Mouse (Mus musculus): ENCODE results near the gene Klhdc2. TPM values are rescaled to one million over a fixed set of nuclear protein-coding genes. Genes with fewer than 3 reads are reported as not detected.

Gene Klhdc2
- polyA plus RNA-seq, 1 experiment from 2014 or later: 294 TPM

GRCm38 (mm10) chr12:69306333-69306732 is 9.9 kb downstream of the Klhdc2 start:
- no peaks in the 10 kb centered on the region for H3K4me1 ChIP-seq (replicated peaks)
- no peaks in the 10 kb centered on the region for H3K9me3 ChIP-seq
- H3K9ac ChIP-seq: no peak overlapping the region
- ATAC-seq (ENCODE audit: low FRiP score): no peak
- no peak overlapping the region for H3K4me2 ChIP-seq
- H3K27me3 ChIP-seq: no peaks in the 10 kb centered on the region
- 94% methylated on average over 7 of the region's 7 CpGs for WGBS
- H3K27ac ChIP-seq: no peak overlapping the region
- peaks cover 94% of the 10 kb centered on the region for H3K36me3 ChIP-seq
- no peak overlapping the region for H3K4me3 ChIP-seq

GRCm38 (mm10) chr12:69309659-69310058 is 13.2 kb downstream of the Klhdc2 start:
- WGBS: 95% methylated on average over 4 of the region's 4 CpGs
- Histone ChIP-seq H3K36me3 (peaks cover 90% of the 10 kb centered on the region), H3K4me3 (no peak overlapping the region), H3K4me2 (no peak overlapping the region), H3K9me3 (no peaks in the 10 kb centered on the region), H3K4me1 (replicated peaks) (no peaks in the 10 kb centered on the region), H3K9ac (no peak overlapping the region), H3K27ac (no peak overlapping the region), H3K27me3 (no peaks in the 10 kb centered on the region)
- no peak for ATAC-seq (ENCODE audit: low FRiP score)

- no peak overlapping the region for H3K4me3 ChIP-seq
- H3K4me2 ChIP-seq: no peak overlapping the region
- H3K27me3 ChIP-seq: no peaks in the 10 kb centered on the region
- no peaks in the 10 kb centered on the region for H3K4me1 ChIP-seq (replicated peaks)
- H3K36me3 ChIP-seq: peaks cover 72% of the 10 kb centered on the region
- no peaks in the 10 kb centered on the region for H3K9me3 ChIP-seq
- H3K9ac ChIP-seq: no peak overlapping the region
- no peak for ATAC-seq (ENCODE audit: low FRiP score)
- no peak overlapping the region for H3K27ac ChIP-seq
Measured at GRCm38 (mm10) chr12:69318431-69318830, 21.9 kb downstream of the Klhdc2 start.

GRCm38 (mm10) chr12:69331187-69331586 is 34.7 kb downstream of the Klhdc2 start:
- Histone ChIP-seq H3K4me1 (replicated peaks) (no peaks in the 10 kb centered on the region), H3K9ac (no peak overlapping the region), H3K36me3 (peaks cover 69% of the 10 kb centered on the region), H3K27ac (no peak overlapping the region), H3K4me2 (no peak overlapping the region), H3K9me3 (no peaks in the 10 kb centered on the region), H3K27me3 (no peaks in the 10 kb centered on the region), H3K4me3 (no peak overlapping the region)
- ATAC-seq (ENCODE audit: low FRiP score): no peak
- WGBS: 97% methylated on average over 3 of the region's 3 CpGs

- peaks cover 68% of the 10 kb centered on the region for H3K36me3 ChIP-seq
- H3K27ac ChIP-seq: no peak overlapping the region
- H3K27me3 ChIP-seq: no peaks in the 10 kb centered on the region
- no peaks in the 10 kb centered on the region for H3K4me1 ChIP-seq (replicated peaks)
- no peak overlapping the region for H3K4me2 ChIP-seq
- no peak for ATAC-seq (ENCODE audit: low FRiP score)
- H3K4me3 ChIP-seq: no peak overlapping the region
- H3K9ac ChIP-seq: no peak overlapping the region
- WGBS: 100% methylated on average over 1 of the region's 1 CpGs
- H3K9me3 ChIP-seq: no peaks in the 10 kb centered on the region
Measured at GRCm38 (mm10) chr12:69332147-69332546, 35.7 kb downstream of the Klhdc2 start.

GRCm38 (mm10) chr12:69333547-69333946 is 37.1 kb downstream of the Klhdc2 start:
- no peak overlapping the region for H3K4me3 ChIP-seq
- WGBS: 87% methylated on average over 2 of the region's 2 CpGs
- H3K27me3 ChIP-seq: no peaks in the 10 kb centered on the region
- no peaks in the 10 kb centered on the region for H3K4me1 ChIP-seq (replicated peaks)
- H3K4me2 ChIP-seq: no peak overlapping the region
- no peak for ATAC-seq (ENCODE audit: low FRiP score)
- peaks cover 68% of the 10 kb centered on the region for H3K36me3 ChIP-seq
- H3K27ac ChIP-seq: no peak overlapping the region
- H3K9me3 ChIP-seq: no peaks in the 10 kb centered on the region
- no peak overlapping the region for H3K9ac ChIP-seq

- 93% methylated on average over 2 of the region's 2 CpGs for WGBS
- Histone ChIP-seq H3K4me3 (no peak overlapping the region), H3K27ac (no peak overlapping the region), H3K36me3 (peaks cover 77% of the 10 kb centered on the region), H3K9me3 (no peaks in the 10 kb centered on the region), H3K27me3 (no peaks in the 10 kb centered on the region), H3K4me1 (replicated peaks) (no peaks in the 10 kb centered on the region), H3K9ac (no peak overlapping the region), H3K4me2 (no peak overlapping the region)
- no peak for ATAC-seq (ENCODE audit: low FRiP score)
Measured at GRCm38 (mm10) chr12:69349928-69350327, 53.4 kb downstream of the Klhdc2 start.

- no peak for ATAC-seq (ENCODE audit: low FRiP score)
- Histone ChIP-seq H3K36me3 (peaks cover 66% of the 10 kb centered on the region), H3K4me3 (no peak overlapping the region)
Measured at GRCm38 (mm10) chr12:69351685-69352084, 55.2 kb downstream of the Klhdc2 start.

GRCm38 (mm10) chr12:69356546-69357299 is 60.2 kb downstream of the Klhdc2 start, which contains the start of gene Nemf:
Nemf (minus strand) TSS chr12:69357165.
- peak within 1 kb of the TSS; percentile 90 for H3K9ac ChIP-seq
- under 1% methylated on average over 43 of the region's 50 CpGs for WGBS
- H3K9me3 ChIP-seq: no peaks in the 10 kb centered on the region
- H3K27ac ChIP-seq: peak within 1 kb of the TSS; percentile 88
- ATAC-seq (ENCODE audit: low FRiP score): peak; percentile 68
- H3K4me2 ChIP-seq: peak within 1 kb of the TSS; percentile 90
- H3K27me3 ChIP-seq: no peaks in the 10 kb centered on the region
- H3K36me3 ChIP-seq: peaks cover 25% of the 10 kb centered on the region
- H3K4me3 ChIP-seq: peak within 1 kb of the TSS; percentile 82
- H3K4me1 ChIP-seq (replicated peaks): peaks cover 13% of the 10 kb centered on the region

More at GRCm38 (mm10) chr12:69351685-69352084, 55.2 kb downstream of the Klhdc2 start:
- Histone ChIP-seq H3K27me3 (no peaks in the 10 kb centered on the region), H3K27ac (no peak overlapping the region), H3K9me3 (no peaks in the 10 kb centered on the region), H3K4me2 (no peak overlapping the region), H3K9ac (no peak overlapping the region), H3K4me1 (replicated peaks) (peaks cover 11% of the 10 kb centered on the region)
- 89% methylated on average over 1 of the region's 1 CpGs for WGBS

- H3K4me1 ChIP-seq (replicated peaks): peaks cover 17% of the 10 kb centered on the region
Measured at GRCm38 (mm10) chr12:69357300-69357646, 60.8 kb downstream of the Klhdc2 start.

More at GRCm38 (mm10) chr12:69357300-69357646, 60.8 kb downstream of the Klhdc2 start:
- ATAC-seq (ENCODE audit: low FRiP score): 0 out of 2 replicates have a peak, but pooled peaks have one; percentile 8
- Histone ChIP-seq H3K36me3 (peaks cover 21% of the 10 kb centered on the region), H3K27me3 (no peaks in the 10 kb centered on the region), H3K9ac (peak overlapping the region; percentile 90), H3K27ac (no peak overlapping the region), H3K9me3 (no peaks in the 10 kb centered on the region), H3K4me2 (peak overlapping the region; percentile 59), H3K4me3 (peak overlapping the region; percentile 82)
- WGBS: 5% methylated on average over 13 of the region's 13 CpGs

Other genes with a start within 250 kb of the Klhdc2 start
- 1,307 and 1,397 TPM in 2 replicates for gene Rps29, start 137.5 kb upstream of the Klhdc2 start, polyA plus RNA-seq (2015; fragmentation: Nextera tagmentation; extraction: Ambion mirVana)
- 4.6 and 5.5 TPM in 2 replicates for gene Lrr1, start 127.9 kb upstream of the Klhdc2 start, polyA plus RNA-seq (2015; fragmentation: Nextera tagmentation; extraction: Ambion mirVana)
- 410 and 412 TPM in 2 replicates for gene Rpl36al, start 112.6 kb upstream of the Klhdc2 start, polyA plus RNA-seq (2015; fragmentation: Nextera tagmentation; extraction: Ambion mirVana)
- gene Mgat2, start 112.5 kb upstream of the Klhdc2 start, polyA plus RNA-seq (2015; fragmentation: Nextera tagmentation; extraction: Ambion mirVana): 32.8 and 34.1 TPM in 2 replicates
- 16.8 and 18.8 TPM in 2 replicates for gene Gm49383, start 99.6 kb upstream of the Klhdc2 start, polyA plus RNA-seq (2015; fragmentation: Nextera tagmentation; extraction: Ambion mirVana)
- gene Dnaaf2, start 98.3 kb upstream of the Klhdc2 start, polyA plus RNA-seq (2015; fragmentation: Nextera tagmentation; extraction: Ambion mirVana): 7.8 and 8.9 TPM in 2 replicates
- 16.2 and 17.3 TPM in 2 replicates for gene Gm49384, start 92.4 kb upstream of the Klhdc2 start, polyA plus RNA-seq (2015; fragmentation: Nextera tagmentation; extraction: Ambion mirVana)
- gene Pole2, start 68.5 kb upstream of the Klhdc2 start, polyA plus RNA-seq (2015; fragmentation: Nextera tagmentation; extraction: Ambion mirVana): 5.7 and 6.7 TPM in 2 replicates
- 10.7 and 11.6 TPM in 2 replicates for gene Klhdc1, start 55.5 kb upstream of the Klhdc2 start, polyA plus RNA-seq (2015; fragmentation: Nextera tagmentation; extraction: Ambion mirVana)
- 90.8 and 98.8 TPM in 2 replicates for gene Nemf, start 60.5 kb downstream of the Klhdc2 start, polyA plus RNA-seq (2015; fragmentation: Nextera tagmentation; extraction: Ambion mirVana)
- 26.0 and 28.5 TPM in 2 replicates for gene Arf6, start 75.5 kb downstream of the Klhdc2 start, polyA plus RNA-seq (2015; fragmentation: Nextera tagmentation; extraction: Ambion mirVana)
- 0.81 and 1.4 TPM in 2 replicates for gene Gm9887, start 75.8 kb downstream of the Klhdc2 start, polyA plus RNA-seq (2015; fragmentation: Nextera tagmentation; extraction: Ambion mirVana)